Mouse (Mus musculus) olfactory bulb, adult 2 months (tissue): ENCODE measurements around the gene Ppfia2.

Source experiments
- CTCF ChIP-seq: fragments of 200-500 bp; IDR thresholded peaks from 2 replicates; pipeline ENCODE4 v1.5.1; 2012; ENCODE audit warnings: low read depth, mild to moderate bottlenecking, low read length, moderate library complexity; ENCODE audit not compliant: insufficient read depth
- POLR2A ChIP-seq: fragments of 200-500 bp; IDR thresholded peaks from 2 replicates; pipeline ENCODE4 v1.6.1; 2012; ENCODE audit warnings: mild to moderate bottlenecking, low read depth, low read length, moderate library complexity; ENCODE audit not compliant: insufficient read depth

GRCm38 (mm10) chr10:106941380-106941779 lies 471.2 kb downstream of the Ppfia2 start:
- TF ChIP-seq CTCF = no peak
- TF ChIP-seq POLR2A = no peak
